Mouse (Mus musculus) adrenal gland, adult 8-10 months (tissue): ENCODE measurements around the gene Rpl27a. TPM values are rescaled to one million over a fixed set of nuclear protein-coding genes. Genes with fewer than 3 reads are reported as not detected.
A peak's percentile ranks its signal among the peaks of the same experiment; 100 is the strongest.

ENCODE experiments used
- DNase-seq: peaks from one replicate; pipeline ENCODE4 v3.0.0; 2022
- total RNA-seq, 4 experiments: library from RNA; stranded (reverse); gene quantifications; 2 replicates each; pipeline ENCODE4 v1.2.4; 2022

Gene Rpl27a
- total RNA-seq = 100 to 1,000 TPM; 217 to 234 (median 223) TPM

DNA sequence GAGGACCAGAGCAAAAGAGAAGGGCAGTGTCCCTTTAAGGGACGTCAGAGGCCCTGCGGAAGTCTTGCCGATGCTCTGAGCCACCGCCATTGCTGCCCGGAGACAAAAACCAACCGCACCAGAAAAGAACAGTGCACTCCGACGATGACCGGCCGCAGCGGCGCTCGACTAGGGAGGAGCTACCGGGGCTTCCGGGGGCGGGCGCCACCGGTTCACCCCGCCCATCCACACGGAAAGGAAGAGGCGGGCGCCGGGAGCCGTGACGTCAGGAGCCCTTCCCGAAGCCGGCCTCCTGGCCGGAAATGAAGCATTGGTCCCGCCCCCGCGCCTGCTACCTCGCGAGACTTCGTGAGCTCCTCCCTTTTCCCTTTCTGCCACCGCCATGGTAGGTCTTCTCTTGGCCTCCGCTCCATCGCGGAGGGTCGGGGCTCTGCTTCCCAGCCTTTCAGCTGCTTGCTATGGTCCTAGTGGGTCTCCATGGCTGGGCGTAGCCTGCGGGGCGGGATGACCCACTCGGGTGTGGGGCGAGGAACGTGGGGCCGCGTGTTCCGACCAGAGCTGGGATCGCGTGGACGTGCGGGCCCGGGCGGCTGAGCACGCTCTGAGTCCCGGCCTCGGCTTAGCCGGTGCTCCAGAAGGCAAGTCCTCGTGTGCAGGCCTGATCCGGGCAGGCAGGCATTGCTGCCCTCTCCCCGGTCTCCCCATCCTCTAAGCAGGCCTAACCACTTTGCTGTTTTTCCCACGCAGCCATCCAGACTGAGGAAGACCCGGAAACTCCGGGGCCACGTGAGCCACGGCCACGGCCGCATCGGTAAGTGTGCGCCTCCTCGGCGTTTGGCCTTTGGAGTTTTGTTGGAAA, at the start of gene Rpl27a:
Rpl27a (plus strand) TSS at position 310 of the 859 bp plus-strand sequence.
- peak; percentile 98 for DNase-seq

DNA sequence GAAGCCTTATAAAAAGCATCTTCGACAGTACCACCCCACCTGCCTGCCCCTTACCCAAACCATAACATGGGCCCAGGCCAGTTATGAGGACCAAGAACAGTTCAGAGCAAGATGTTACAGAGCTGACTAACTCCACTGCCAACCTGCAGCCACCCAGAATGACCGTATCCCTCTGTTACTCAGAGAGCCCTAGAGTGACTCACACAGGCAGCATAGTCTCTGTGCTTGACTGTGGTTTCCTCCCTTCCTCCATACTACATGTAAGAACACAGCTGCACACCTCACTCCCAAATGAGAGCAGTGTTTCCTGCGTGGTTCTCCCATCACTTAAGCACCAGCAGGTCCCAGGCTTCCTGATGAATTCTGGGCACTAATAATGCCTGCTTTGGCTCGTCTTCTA, 48.2 kb upstream of the Rpl27a start:
- DNase-seq = no peak

DNA sequence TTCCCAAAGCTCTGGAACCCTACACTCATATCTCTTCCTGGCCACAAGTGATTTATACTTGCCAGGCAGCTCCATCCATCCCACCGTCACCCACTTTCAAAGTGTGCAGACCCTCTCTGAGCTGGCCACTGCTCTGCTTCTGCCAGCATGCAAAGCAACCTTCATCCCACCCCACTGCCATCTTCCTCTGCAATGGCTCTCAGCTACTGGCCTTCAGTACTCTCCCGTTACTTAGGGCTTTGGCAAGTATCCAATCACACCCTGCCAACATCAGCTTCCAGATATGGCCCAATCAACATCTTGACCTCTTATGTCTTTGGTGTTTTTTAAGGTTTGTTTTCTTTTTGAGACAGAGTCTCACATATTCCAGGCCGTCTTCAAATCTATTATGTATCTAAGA, 41.0 kb upstream of the Rpl27a start:
- no peak for DNase-seq

DNA sequence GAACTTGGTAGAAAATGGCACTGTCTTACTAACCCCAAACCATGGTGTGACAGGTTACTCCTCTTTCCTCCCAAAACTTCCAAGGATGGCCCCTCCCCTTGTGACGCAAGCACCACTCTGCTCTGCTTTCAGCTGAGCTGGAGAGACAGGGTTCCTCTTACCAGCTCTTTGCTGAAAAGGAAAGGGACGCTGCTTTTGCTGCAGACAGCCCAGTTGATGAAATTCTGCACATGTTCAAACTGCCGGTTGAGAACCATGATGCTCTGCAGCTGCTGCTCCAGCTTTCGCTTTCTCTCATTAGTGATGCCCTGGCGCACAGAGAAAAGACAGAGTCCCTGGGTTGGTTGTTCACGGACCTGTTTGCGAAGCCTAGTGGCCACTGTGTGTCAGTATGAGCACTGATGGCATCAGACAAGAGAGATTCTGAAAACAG, 38.2 kb upstream of the Rpl27a start:
- DNase-seq = no peak

- no peak for DNase-seq
Observed at GRCm38 (mm10) chr7:109484221-109484620, 34.7 kb upstream of the Rpl27a start.

GRCm38 (mm10) chr7:109492616-109493318, 26.2 kb upstream of the Rpl27a start:
- no peak for DNase-seq

- DNase-seq = no peak
Observed at GRCm38 (mm10) chr7:109493319-109494316, 25.3 kb upstream of the Rpl27a start.

- DNase-seq = no peak
Observed at GRCm38 (mm10) chr7:109497507-109497906, 21.4 kb upstream of the Rpl27a start.

- DNase-seq = no peak
Observed at GRCm38 (mm10) chr7:109507119-109507518, 11.8 kb upstream of the Rpl27a start.

DNA sequence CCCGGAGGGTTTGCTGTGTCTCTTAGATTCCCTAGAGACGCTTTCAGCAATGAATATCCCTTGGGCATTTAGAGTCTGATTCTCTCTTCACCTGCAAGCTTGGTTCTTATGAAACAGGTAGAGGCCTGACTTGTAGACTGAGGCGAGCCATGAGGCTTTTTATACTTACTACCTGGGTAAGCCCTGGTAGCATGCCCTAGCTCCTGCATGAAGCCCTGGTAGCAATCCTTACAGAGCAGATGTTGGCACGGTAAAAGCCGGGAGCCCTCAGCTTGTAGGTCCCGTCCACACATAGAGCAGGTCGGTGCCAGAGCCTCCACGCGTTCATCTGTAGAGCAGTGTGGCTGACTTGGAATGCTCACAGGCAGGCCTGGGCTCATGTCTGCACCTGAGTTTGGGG, 11.4 kb upstream of the Rpl27a start:
- DNase-seq = no peak

GRCm38 (mm10) chr7:109508034-109508433, 10.9 kb upstream of the Rpl27a start, which contains the start of gene Trim66:
Gene Trim66, minus strand, starts transcription at chr7:109508134.
- DNase-seq = no peak

DNA sequence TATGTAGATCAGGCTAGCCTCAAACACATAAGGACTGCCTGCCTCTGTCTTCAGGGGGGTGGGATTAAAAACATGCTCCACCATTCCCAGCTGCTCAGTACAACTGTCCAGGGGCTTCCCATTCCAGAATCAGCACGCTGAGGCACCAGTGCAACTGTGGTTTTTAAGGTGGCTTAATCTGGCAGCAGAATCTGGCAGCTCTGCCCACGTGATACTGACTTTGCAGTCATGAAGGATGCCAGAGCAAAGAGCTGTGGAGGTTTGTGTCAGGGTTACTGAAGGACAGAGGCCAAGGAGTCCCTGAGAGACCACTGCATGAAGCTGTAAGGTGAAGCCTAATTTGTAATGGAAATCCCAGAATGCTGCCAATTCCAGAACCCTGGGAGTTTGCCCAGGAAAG, 8.1 kb upstream of the Rpl27a start:
- DNase-seq = no peak

- DNase-seq = no peak
Observed at GRCm38 (mm10) chr7:109511838-109512237, 7.1 kb upstream of the Rpl27a start.

DNA sequence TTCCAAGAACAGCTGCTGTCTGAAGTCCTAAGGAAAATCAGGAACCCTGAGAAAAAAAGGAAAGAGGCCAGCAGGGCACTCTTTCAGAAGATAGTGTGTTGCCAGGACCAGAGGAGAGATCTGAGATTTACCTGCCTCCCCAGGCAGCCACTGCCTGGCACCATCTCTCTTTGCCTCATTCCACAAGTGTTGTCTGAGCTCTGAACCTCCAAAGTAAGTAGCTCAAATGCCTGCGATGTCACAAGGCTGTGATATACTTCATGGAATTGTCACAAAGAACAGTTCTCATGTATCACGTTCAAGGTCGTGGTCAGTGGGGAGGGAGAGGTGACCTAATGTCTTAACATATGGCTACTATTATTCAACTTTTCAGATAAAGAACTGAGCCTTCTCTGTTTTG, 2.4 kb upstream of the Rpl27a start:
- DNase-seq = no peak

- no peak for DNase-seq
Observed at GRCm38 (mm10) chr7:109518036-109518681, 788 bp upstream of the Rpl27a start.

DNA sequence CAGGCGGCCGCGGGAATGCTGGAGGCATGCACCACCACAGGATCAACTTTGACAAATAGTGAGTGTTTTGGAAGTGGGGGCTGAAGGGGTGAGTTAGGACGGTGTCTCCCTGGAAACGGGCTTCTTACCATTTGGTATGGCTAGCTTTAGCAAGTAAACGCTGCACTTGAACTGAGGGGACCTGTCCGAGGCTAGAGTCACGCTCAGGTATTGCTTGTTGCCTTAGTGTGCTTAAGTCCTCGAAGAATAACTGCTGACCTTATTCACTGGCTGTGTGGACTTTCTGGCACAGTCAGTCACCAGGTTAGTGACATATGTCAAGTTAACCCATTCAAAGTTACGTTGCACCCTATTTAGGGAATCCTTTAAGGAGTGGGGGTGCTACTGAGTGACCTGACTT, 989 bp downstream of the Rpl27a start:
- DNase-seq = no peak

DNA sequence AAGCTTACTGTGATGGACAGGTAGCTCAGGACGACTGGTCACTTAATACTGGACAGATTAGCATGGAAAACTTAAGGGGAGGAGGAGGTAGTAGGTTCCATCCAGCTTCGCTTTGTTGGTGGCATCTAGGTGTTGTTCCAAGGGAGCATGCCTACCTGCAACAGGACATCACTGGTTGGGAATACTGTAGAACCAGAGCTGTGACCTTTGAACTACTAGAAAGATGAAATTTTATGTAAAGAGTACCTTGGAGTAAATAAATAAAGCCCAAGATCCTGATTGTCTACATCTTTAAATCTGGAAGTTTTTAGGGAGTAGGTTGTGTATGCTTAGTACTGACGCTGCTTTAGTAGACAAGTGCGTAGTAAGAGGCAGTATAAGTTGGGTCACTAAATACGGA, 3.1 kb downstream of the Rpl27a start:
- DNase-seq = no peak

DNA sequence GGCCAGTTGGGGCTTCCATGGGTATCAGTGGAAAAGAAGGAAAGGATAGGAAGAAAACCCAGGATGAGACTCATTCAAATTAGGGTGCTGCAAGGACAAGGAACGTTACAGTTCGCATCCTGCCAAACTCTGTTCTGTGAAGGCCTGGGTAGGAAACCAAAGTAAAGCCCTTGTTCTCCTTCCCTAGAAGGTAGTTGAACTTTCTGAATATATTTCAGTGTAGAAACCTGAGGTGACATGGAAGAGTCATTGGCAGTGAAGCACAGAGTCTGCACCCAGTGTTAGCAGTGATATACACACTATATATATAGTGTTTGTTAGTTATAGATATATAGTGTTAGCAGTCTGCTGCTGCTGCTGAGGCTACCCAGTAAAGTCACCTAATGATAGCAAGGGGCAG, 4.4 kb downstream of the Rpl27a start:
- no peak for DNase-seq

GRCm38 (mm10) chr7:109523741-109524441, 4.9 kb downstream of the Rpl27a start:
- DNase-seq = no peak

- DNase-seq = no peak
Observed at GRCm38 (mm10) chr7:109524442-109524744, 5.4 kb downstream of the Rpl27a start.

- no peak for DNase-seq
Observed at GRCm38 (mm10) chr7:109524763-109525162, 5.8 kb downstream of the Rpl27a start.
